Mouse (Mus musculus): ENCODE data around the gene E130114P18Rik.
A peak's percentile ranks its signal among the peaks of the same experiment; 100 is the strongest.

Gene E130114P18Rik

DNA sequence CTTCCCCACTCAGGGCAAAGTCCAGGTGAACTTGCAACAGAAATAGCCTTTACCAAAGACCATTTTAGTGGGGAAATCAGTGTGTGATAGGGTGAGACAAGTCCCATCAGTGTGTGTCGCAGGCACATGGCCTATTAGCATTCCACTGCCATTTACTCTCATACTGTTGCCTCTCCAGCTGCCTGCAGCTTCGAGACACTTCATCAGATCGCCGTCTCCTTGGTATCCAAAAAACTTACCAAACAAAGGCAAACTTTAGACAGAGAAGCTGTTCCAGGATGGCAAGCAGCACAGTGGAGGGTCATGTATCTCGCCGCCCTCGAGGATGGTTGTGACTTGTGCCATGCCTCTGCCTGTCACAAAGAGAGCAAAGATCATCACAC lies 87.5 kb downstream of the E130114P18Rik start:
- DNase-seq: peak; percentile 33 to 55

DNA sequence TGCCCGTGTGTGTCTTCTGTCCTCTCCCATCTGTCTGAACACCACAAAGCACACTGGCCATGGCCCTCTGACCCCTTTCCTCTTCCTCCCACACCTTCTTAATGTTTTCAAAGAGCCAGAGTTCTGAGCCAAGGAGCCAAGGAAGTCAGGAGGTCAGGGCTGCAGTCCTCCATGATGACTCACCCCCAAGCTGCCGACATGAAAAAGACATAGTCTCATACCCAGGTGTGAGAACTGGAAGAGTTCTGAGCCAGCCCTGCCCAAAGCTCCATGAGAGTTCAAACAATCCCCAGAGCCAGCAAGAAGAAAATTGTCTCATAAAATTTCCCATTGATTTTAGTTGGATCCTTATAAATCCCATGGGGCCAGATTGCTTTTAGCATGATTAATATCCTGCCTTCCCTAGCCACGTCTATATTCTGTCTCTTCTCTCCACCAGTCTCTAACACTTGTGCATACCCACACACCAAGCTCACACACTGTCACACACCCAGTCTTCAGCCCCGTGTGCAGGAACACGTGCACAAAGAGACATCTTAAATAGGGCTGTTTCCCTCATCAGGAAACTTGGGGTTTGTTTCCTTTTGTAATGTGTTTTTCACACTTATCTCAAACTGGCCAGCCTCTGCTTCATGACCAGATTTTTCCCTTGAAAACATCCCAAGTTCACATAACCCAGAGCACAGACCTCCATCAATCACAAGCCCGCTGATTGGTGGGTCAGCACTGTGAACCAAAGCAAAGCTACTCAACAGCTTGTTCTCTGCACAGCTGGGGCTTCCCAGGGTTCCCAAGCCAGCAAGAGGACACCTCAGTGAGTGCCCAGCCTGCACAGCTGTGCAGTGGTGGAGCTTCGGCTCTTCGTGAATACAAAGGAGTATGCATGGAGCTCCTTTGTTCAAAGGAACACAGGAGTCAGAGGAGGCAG lies 88.2 kb downstream of the E130114P18Rik start:
- DNase-seq: peak; percentile 53 to 58

DNA sequence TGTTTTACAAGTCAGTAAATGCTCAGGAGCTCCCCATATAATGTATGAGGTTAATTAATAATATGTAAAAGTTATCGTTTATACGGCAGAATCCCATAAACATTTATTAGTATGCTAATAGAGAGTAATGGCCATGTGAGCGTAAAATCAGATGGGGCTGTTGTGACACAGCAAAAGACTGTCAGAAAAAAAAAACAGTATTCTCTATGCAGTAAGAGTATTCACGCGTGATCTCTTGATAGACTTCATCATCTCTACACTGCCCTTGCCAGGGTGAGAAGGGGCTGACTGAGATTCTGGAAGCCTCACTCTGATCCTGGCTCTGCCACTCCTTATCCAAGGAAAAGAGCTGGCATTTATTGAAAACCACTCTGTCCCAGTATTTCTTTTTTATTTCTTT lies 91.9 kb downstream of the E130114P18Rik start:
- no peak for DNase-seq

DNA sequence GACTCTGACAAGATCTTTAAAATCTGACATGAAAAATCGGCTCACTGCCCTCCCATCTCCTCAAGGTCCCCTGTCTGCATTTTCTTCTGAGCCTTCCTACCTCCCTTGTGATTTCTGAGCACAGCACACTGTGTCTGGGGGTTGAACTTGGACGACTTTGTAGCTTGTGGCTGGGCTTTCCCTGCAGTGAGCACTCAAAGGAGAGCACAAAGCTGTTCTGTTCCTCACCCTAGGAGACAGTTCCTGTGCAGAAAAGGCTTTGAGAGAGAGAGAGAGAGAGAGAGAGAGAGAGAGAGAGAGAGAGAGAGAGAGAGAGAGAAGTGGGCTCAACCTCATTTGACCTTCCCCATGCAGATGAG lies 101.3 kb downstream of the E130114P18Rik start:
- no peak for DNase-seq

DNA sequence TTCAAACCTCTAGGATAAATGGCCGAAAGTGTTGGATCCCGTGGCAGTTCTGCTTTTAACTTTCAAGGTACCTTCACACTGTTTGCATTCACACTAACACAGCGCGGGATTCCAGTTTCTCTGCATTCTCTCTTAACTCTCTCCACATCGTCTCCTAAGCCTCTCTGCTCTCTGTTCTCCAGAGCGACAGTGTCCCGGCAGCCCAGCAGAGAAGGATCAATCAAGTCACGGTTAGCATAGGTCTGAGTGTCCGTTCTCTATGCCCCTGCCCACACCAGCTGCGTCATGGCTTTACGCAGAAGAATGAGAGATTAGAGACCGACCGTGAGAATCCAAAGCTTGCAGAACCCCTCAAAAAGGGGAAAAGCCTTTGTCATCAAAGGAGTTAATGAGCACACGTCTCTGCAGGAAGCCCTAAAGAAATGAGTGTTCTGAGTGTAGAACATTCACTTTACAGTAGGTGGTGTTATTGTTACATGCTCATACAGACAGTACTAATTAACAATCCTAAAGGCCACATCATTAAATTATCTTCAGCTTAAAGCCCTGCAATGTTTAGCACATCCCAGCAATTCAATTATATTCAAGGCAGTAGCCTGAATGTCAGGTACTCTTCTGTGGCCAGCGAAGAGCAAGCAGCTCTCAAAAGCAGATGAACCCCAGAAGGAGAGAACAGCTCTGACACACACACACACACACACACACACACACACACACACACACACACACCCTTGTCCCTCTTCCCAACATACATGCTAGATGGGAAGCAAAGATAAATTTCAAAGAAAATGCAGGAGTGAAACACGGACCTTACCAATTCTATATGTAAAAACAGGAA lies 101.9 kb downstream of the E130114P18Rik start:
- no peak for DNase-seq

DNA sequence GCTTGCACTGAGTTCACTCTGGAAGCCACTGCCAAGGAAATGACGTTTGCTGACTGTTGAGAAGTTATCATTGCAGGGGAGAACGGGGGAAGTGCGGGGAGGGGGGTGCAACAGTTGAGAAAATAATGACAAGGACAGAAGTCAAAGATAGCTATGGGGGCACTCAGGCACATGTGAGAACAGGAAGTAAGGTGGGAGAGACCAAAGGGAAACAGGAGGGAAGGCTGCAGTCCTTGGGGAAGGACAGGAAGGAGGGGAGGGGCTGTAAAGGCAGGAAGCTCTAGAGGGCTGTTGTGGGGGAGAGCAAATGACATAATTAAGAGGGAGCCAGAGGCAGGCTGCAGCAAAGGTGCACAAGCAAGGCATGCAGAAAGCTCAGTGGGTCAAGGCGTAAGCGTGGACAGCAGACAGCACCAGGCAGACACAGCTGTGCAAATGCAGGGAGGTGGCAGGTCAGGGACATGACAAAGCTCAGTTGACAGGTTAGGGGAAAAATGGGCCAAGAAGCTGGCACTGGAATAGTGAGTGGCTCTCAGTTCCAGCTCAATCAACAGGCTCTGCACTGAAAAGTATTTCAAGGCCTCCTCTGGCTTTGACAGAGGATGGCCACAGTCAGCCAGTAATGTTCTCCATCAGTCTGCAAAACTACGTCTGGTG lies 103.9 kb downstream of the E130114P18Rik start:
- no peak for DNase-seq

DNA sequence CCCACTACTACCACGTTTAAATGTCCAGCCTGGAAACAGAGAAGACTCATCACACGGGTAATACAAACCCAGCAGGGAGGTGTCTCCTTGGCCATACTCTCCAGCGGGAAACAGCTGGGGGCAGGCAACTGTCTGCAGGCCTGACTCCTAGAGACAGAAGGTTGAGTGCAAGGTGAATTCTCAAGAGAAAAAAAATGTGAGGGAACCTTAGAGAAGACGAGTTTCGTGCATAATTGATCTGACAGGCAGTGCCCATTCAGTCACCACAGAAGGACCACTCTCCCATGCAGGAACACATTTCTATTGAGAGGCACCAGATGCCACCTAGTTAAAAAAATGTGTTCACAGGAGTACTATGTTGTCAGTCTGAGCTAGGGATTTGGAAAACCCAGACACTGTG lies 105.4 kb downstream of the E130114P18Rik start:
- no peak for DNase-seq

DNA sequence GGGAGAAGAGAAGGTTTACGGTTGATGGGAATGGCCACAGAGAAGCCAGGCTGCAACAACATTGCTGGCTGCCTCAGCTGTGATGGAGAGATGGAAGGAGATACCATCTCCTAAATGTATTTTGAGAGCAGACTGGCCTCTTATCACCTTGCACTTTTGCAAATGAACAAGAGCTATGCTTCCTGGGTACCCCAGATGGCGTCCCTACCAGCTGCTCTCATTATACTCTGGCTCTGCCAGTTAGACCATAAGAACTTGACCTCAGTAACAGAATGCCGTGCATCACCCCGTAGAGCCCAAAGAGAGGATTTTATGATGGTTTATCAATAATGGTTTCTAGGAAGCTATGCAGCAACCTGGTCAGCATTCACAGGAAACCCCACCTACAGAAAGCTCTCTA lies 106.0 kb downstream of the E130114P18Rik start:
- no peak for DNase-seq

DNA sequence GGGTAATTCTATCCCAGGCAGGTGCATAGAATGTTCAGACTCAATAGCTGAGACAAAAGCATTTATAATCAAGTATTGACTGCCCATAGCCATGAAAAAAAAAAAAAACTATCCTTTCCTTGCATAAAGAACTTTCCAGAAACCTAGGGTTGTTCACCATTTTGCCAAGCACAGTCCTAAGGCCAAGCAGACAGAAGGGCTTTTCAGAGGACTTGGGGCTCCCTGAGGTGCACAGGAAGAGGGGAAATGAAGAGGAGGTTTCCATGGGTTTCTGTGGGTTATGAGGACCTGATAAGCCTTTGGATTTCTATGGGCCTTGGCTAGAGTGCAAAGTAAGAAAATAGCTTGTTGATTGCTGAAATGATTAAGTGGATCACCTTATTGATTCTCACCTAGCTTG lies 107.5 kb downstream of the E130114P18Rik start:
- DNase-seq: no peak

DNA sequence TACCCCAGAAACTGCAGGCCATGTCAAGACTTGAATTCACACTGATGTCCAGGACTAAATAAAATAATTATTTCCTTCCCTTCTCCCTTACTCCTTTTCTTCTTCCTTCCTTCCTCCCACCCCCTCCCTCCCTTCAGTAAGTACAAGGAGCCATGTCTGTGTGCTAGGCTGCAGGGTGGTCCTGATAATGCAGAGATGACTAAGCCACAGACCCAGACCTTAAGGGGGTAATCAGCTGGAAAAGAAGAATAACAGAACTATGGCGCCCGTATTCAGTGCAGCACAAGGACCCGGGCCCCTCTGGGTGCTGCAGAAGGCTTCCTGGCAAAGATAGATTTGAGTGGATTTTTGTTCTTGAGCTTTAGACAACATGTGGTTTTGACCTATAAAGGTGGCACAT lies 108.1 kb downstream of the E130114P18Rik start:
- no peak for DNase-seq

DNA sequence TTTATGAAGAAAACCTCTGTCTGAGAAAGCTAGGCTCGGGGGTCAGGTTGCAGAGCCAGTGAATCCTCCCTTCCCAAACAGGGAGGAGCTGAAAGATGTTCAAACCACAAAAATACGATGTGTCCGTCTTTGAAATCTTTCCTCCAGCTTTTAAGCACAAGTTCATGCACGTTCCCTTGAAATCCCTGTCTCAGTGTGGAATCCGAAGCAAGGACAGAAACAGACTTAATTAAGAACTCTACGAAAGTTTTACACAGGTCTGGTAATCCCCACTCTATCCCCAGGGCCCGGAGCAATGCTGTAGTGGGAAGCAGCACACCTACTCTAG lies 112.5 kb downstream of the E130114P18Rik start:
- no peak for DNase-seq

DNA sequence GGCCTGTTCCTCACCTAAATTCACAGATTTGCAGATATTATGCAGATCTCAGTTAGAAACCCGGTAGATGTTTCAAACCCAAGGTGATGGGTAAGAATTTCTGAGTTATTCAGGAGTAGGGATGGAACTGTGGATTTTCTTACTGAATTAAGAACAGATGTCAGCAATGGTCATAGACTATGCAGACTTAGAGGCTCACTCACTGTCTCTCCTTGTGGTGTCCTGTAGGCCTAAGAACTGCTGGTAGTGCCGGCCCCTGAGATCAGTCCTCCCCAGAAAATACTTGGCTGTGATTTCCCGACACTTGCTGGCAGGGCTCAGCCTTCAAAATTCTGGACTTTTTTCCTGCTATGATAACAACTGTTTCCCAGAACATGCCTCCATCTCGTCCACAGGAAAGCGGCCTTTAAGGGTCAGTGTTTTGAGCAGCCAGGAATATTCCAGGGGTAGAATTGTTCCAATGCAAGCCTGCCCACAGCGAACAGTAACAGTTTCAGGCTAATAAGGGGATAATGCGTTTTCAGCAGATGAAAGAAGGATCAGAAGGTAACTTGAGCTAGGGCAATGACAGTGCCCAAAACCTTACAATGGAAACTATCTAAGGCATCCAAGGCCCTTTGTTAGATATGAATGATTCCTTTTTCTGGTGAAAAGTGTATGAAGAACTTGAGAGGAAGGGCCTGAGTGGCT lies 113.0 kb downstream of the E130114P18Rik start:
- DNase-seq: no peak

DNA sequence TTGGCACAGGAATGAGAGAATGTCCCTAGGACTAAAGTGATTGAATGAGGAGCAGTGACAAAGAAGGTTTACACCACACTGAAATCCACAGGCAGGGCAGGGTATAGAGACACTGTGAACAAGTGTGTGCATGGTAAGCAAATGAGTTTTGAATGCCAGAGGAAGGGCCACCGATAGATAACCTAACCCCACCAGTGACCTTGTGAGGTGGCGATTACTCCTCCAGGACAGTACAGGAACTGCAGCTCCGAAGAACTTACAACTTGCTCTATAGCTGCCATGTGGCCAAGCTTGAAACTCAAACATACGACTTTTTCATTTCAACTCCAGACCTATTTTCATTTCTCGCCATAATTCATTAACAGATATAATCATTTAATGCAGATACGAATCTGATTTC lies 114.0 kb downstream of the E130114P18Rik start:
- no peak for DNase-seq

DNA sequence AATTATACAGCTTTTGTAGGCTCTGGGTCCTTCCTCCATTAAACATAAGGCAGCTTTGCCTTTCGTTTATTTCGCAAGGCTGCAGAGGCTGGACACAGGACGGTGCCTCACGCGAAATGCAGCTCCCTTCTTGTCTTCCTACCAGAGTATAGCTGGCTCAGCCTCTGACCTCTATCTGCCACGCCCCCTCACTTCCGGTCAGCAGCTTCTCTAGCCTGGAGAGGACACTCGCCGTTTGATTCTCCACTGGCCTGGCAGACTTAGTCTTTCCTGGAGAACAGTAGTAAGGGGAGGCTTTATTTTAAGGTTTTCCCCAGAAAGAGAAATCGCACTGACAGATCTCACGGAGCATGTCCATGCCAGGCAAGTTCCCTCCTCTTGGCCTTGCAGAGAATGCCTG lies 115.0 kb downstream of the E130114P18Rik start:
- DNase-seq: peak; percentile 14 to 18

DNA sequence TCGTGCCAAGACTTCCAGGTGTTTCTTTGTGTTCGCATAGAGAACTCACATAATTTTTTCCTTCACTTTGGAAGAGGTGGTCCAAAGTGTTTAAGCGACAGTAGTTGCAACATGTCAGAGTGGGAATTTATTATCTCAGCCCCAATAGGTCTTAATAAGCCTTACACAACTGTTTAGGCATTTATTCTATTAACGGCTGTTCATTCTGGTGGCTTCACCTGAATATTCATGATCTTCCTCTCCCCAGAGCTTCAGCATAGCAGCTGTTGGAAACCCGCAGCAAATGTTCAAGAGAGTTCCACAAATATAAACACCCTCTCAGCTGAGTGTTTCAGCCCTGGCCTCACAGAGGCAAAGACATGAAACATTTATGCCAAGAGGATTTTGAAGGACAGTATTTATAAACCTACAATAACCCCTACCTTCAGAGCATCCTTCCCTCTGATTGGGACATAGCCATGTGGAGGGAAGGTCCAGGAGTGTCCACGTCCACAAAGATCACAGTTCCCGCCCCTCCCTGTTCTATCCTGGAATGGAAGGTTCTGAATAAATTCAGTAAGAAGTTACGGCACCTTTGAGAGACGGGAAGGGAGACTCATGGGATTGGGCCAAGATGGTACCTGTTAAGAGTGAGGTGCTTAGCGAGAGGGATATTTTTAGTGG lies 116.1 kb downstream of the E130114P18Rik start:
- DNase-seq: no peak

DNA sequence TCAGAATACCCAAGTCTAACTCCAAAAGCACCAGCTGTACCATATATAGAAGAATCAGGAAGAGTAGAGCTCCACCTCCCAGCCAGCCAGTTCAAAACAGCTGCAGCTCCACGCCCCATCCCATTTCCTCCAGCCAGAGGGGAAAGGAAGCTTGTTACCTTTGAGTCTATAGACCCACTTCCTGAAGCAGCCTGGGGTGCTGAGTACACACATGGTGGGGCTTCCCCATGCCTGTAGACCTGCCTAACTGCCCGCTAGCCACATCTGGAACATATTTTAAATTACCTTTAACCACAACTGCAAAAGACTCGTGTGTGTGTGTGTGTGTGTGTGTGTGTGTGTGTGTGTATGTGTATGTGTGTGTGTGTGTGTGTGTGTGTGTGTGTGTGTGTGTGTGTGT lies 120.3 kb downstream of the E130114P18Rik start:
- no peak for DNase-seq

DNA sequence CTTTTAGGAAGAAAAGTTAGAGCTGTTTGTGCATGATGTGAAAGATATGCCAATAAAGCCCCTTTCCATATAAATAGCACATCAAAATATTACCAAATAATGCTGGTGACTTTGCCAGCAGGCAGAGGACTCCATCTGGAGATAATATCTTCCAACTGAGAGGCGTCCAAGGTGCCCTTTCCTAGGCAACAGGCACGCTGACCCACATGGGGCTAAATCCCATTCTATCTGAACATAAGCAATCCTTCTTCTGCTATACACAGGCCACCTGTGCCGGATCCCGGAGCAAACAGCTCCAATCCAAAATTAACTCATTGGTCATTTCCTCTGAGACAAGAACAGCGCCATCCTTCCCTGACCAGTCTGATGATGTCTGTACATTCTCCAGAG lies 128.3 kb downstream of the E130114P18Rik start:
- no peak for DNase-seq

DNA sequence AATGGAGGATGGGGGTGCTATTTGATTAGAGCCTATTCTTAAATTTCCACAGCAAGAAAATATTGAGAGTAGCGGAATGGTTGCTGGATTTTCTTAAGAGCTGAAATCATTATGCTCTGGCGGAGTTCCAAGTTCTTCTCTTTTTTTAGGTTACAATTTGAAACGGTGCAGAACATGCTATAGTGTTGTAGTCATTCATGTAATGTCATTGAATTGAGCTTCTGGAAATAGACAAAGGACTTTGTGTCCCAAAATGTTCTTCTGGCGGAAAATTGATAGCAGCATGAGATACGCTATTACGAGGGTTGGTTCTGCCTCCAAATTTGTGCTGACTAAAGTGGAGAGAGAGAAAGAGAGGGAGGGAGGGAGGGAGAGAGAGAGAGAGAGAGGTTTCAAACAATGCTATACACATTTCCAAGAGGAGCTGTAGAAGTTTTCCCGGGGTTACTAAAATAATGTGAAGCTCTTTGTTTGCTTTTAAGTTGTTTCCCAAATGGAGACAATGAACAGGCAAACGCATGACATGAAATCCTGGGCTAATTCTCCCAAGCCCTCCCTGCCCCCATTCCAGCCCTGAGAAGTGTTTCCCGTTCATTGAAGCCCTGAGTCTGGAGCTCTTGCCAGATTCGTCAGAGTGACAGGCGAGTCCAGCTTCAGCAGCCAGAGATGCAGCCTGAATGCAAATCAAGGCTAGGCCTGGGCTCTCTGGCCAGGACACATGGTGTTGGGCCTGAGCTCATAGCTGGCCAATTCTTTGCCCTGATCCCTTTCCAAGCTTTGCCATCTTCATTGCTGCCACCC lies 128.9 kb downstream of the E130114P18Rik start:
- no peak for DNase-seq

DNA sequence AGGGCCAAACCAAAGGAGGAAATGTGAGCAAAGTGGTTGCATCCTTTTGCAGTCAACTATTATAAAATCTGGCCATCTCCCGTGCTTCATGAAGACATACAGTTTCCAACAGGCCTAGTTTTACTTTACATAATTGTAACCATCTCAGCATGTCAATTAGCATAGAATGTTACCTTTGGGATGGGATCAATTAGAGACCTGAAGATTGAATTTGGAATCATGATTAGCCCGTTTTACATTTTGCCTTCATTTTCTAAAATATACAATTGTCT lies 129.5 kb downstream of the E130114P18Rik start:
- DNase-seq: no peak

DNA sequence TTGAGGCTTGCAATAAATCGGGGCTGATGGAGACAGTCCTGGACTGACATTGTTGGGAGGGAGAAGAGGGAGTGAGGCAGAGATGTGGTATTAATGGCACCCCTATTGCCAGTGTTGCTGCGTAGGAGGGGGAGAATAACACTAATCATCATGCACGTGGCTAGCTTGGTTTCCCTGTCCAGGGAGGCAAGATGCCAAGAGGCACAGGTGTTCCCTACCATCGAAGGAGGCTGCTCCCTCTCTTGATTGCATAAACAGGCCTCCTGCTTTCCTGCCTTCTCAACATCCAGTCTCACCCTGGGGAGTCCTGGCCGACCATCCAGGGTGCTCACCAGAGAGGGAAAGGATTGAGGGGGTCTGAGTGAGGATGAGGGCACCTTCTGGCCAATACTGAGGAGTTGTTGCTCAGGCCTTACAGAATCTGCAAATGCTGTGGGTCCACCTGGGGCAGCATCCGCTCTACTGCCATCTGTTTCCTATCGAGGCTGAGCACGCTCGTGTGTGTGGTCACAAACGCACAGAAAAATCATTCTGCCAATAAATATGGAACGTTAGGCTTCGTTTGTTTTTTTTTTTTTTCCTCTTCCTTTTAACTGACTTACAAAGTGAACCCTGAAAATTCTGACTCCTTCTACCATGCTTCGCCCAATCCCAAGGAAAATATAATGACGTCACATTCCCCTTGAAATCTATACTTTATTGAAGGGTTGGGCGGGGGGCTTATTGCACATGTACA lies 130.0 kb downstream of the E130114P18Rik start:
- peak in 1 of 2 experiments; percentile 1 for DNase-seq

DNA sequence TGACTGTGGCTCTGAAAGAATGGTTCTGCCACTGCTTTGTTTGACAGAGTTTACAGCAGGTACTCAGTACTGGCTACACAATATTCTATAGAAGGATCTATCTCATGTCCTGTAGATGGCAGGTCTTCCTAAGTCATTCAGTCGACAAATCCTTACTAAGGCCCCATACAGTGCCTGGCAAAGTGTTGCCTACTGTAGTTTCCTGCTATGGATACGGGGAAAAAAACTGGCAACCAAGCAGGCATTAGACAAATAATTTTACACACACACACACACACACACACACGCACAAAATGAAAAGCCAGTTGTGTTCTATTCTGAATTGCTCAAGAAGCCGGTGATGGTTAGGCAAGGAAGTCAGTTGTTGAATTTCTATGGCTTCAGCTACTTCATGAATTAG lies 130.6 kb downstream of the E130114P18Rik start:
- DNase-seq: no peak

Measured in lung, adult 18-20 months (tissue).